Mouse (Mus musculus): ENCODE data around the gene Rbms2.

The Rbms2 gene

GRCm38 (mm10) chr10:128093496-128094294 is 86.4 kb downstream of the Rbms2 start:
- CTCF ChIA-PET, result interaction anchor here (0.5 kb wide), 1 partner anchor 418 kb away, joined by 8 read pairs; no protein-coding TSS in a partner anchor

DNA sequence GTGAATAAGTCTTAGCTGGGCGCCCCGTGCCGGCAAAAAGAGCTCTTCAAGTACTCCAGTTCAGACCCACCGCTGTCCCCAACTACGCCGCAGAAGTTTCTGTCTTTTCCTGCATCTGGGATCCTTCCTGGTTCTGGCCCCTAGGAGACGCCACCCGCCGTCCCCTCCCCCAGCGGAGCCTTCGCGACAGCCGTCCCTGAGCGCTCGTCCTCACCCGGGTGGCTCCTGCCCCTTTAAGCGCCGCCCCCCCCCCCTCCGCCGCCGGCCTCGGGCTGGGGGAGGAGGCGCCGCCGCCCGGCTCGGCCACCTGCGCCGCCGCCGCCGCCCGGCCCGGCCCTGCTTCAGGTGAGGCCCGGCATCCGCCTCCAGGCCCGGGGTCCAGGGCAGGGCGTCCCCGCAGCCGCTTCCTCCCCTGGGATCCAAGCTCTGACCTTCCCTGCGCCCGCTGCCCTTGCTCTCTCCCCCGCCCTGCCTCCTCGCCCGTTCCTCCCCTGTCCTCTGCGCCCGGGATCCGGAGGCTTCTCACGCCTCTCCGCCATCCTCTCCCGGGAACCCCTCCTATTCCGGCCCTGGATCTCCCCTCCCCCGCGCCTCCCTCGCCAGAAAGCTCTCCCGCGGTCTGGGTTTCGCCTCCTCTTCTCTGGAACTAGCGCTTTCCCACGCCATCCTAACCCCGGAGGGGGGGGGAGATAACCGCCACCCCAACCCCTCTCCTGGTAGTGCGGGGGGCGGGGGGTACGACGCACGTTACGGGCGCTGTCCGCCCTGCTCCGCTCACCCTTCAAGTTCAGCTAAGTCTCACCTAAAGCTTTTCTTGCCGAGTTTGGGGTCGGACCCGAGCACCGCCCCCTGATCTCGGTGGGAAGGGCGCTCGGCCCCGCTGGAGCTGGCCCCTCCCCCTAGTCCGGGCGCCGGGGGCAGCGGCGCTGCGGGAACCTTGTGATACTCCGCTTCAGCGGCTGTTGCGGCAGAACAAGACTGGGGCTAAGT is 87.3 kb downstream of the Rbms2 start:
- CTCF ChIA-PET, result interaction anchor here (0.6 kb wide), 2 partner anchors 86 to 91 kb away, joined by 3 to 4 read pairs; no protein-coding TSS in a partner anchor

- CTCF ChIA-PET, result interaction anchor here (0.6 to 1.0 kb wide), 3 partner anchors 17 to 980 kb away, joined by 3 to 9 read pairs (median 4); no protein-coding TSS in a partner anchor
Observed at GRCm38 (mm10) chr10:128091564-128092505, 88.3 kb downstream of the Rbms2 start, which contains the start of gene Baz2a. TSS of gene Baz2a (plus strand) at chr10:128091577.

DNA sequence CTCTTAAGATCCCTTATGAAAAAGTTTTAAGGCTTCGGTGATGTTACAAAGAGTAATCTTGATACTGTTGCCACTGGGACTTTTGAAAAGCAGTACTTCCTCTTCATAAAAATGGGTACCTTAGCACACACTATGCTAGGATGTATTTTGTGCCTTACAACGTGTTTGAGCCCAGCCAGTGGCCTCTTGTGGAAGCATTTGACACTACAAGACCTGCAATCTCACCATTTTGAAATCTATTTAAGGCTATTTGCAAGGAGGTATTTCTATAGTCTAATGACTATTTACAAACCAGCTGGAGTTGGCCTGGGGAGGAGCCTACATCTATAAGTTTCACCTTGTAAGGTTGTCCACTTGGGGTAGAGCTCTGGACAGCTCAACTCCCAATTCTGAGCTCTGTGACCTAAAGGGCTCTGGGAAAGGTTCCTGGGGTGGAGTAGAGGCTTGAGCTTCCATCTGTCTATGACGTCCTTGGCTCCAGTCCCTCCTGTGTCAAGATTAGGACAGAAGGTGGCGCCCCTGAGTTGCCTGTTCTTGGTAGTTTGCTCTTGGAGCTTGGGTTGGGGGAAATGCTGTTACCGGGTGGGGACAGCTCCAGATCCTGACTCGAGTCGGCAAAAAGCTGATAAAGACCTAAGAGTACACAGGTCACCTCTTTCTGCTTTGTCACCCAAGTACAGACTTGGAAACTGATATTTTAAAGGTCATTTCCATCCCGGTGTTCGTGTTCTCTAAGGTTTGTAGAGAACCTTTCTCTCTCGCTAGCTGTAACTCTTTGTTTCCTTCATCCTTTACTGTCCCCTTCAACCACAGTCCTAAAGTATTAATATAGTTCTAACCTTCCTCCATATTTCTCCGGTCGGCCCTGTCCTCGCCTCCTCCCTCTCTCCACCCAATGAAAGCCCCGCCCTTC is 89.2 kb downstream of the Rbms2 start:
- CTCF ChIA-PET, result interaction anchor here (0.7 to 1.0 kb wide), 2 partner anchors 18 to 979 kb away, joined by 4 to 9 read pairs; no protein-coding TSS in a partner anchor

DNA sequence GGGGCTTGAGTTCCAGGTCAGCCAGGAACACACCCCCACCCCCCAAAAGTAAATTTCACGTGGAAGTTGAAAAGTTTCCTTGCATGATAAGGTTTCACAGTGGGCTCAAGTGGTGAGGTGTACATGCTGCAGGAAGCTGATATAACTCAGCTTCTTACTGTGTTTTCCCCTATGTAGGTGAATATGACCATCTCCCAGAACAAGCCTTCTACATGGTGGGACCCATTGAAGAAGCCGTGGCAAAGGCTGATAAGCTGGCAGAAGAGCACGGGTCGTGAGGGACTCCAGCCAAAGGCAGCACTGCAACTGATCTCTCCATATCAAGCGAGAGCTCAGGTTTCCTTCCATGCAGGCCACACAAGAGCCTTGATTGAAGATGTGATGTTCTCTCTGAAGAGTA is 90.3 kb downstream of the Rbms2 start:
- CTCF ChIA-PET, result interaction anchor here (0.6 kb wide), 1 partner anchor 87 kb away, joined by 12 read pairs; no protein-coding TSS in a partner anchor

GRCm38 (mm10) chr10:128088181-128088580 is 91.9 kb downstream of the Rbms2 start:
- CTCF ChIA-PET, result no interaction called here

GRCm38 (mm10) chr10:128087216-128087615 is 92.9 kb downstream of the Rbms2 start:
- CTCF ChIA-PET, result interaction anchor here (1.5 kb wide), 1 partner anchor 10 kb away, joined by 3 read pairs; no protein-coding TSS in a partner anchor

DNA sequence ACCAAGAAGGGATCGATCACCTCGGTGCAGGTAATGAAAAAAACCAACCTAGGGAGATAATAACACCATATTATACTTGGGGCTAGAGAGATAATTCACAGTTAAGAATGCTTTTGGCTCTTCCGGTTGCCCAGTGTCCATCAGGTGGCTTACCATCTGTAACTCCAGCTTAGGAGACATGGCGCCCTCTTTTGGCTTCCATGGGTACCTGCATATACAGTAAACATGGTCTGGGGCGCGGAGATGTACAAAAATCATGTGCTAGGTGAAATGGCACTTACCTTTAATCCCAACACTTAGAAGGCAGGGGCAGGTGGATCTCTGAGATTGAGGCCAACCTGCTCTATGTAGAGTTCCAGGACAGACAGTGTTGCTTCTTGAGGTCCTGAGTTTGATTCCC is 93.7 kb downstream of the Rbms2 start:
- CTCF ChIA-PET, result interaction anchor here (1.5 kb wide), 1 partner anchor 9 kb away, joined by 3 read pairs; no protein-coding TSS in a partner anchor

- CTCF ChIA-PET, result interaction anchor here (0.6 kb wide), 1 partner anchor 623 kb away, joined by 6 read pairs; no protein-coding TSS in a partner anchor
Observed at GRCm38 (mm10) chr10:128084160-128084559, 95.9 kb downstream of the Rbms2 start.

- CTCF ChIA-PET, result interaction anchor here (0.6 to 1.0 kb wide), 3 partner anchors 14 to 624 kb away, joined by 3 to 6 read pairs (median 3); no protein-coding TSS in a partner anchor
Observed at GRCm38 (mm10) chr10:128083688-128084087, 96.4 kb downstream of the Rbms2 start.

DNA sequence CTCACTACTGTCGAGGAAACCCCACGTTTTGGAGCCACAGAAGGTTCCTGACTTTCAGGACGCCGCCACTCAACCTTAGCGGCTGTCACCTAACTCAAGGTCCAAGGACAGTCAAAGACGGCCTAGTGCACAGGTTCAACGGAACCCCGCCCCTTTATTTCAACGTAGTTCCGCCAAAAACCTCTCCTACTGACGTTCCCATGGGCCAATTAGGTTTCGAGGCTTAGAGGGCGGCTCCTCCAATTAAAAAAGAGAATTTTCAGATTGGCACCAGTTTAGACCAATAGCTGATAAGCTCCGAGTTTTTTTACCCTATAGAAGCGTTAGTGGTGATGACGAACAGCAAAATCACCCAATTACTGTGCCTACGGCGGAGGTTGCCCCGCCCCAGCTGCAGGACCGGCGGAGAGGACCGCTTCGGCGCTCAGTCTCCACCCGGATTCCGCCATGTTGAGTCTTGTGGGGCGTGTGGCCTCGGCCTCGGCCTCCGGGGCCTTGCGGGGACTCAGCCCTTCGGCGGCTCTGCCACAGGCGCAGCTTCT is 97.1 kb downstream of the Rbms2 start, which contains the start of gene Atp5b:
Atp5b (plus strand) TSS at position 394 of the 542 bp plus-strand sequence.
- CTCF ChIA-PET, result interaction anchor here (1.0 kb wide), 1 partner anchor 14 kb away, joined by 3 read pairs; no protein-coding TSS in a partner anchor

DNA sequence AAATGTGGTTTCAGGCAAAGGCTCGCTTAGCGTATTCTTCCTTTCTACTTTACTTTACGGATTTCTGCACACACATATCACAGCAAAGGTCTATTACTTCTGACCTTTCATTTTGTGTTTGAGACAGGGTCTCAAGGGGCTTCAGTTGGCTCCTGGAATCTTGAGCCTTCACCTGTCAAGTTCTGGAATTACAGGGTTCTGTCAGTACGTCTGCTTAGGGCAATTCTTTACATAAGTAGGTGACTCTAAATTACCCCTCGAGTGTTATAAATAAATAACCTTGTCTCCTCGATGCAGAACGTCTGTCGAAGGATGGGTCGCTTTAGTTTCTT is 97.7 kb downstream of the Rbms2 start:
- CTCF ChIA-PET, result interaction anchor here (1.0 kb wide), 1 partner anchor 15 kb away, joined by 3 read pairs; no protein-coding TSS in a partner anchor

DNA sequence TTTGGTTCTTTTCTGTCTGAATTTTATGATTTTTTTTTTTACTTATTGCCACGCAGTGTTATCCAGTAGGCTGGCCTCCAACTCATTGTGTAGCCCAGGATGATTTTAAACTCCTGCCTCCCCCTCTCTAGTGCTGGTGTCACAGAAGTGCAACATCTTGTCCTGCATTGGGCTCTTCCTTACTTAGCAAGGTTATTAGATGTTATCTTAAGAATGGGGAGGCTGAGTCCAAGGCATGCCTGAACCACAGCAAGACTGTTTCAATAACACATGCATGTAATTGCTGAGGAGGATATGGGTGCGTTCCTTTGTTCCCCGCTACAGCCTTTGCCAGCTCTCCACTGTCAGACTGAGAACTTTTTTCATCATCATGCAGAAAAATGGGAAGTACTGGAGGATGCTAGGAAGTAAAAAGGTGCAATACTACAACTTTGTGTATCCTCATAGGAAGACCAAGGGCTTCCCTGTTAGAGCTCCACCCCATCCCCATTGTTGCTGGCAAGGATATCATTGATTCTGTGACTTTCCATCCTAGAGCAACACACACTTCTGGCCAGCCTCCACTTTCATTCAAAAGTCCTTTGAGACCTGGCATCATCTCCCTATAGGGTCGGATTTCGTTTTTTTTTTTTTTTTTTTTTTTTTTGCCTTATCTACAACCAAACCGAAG is 98.2 kb downstream of the Rbms2 start:
- CTCF ChIA-PET, result no interaction called here

Data from spleen, embryonic (tissue).